Mouse (Mus musculus): Measurements from ENCODE around the gene Whamm.
A peak's percentile ranks its signal among the peaks of the same experiment; 100 is the strongest.

Gene Whamm

GRCm38 (mm10) chr7:81599379-81600280 is 28.6 kb downstream of the Whamm start:
- DNase-seq: no peak

DNA sequence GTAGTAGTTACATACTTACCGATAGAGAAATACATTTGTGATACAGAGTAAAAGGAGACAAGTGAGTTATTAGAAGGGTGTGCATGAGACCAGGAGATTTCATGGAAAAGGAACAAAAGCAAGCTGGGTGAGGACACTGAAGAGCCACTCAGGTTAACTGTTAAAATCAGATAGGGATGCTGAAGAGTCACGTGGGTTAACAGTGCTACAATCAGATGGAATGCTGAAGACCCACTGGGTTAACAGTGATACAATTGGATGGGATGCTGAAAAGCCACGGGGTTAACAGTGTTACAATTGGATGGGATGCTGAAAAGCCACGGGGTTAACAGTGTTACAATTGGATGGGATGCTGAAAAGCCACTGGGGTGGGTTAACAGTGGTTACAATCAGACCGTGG is 33.9 kb downstream of the Whamm start:
- DNase-seq: no peak

DNA sequence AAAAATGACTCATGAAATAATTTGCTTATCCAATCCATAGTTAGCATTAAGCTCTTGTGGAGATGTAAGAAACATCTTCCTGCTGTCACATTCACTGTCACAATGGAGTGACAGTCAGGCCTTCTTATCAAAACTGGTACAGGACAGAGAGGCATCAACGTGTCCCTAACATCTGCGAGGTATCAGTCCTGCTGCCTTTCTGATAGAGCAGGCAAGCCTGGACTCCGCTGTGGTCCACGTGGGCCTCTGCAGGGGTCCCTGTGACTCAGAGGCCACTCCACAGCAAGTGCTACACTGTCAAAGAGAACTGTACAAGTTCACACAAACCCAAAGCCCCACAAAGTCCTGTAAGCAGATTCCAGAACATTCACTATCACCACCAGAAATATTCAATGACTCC is 34.4 kb downstream of the Whamm start:
- no peak for DNase-seq

DNA sequence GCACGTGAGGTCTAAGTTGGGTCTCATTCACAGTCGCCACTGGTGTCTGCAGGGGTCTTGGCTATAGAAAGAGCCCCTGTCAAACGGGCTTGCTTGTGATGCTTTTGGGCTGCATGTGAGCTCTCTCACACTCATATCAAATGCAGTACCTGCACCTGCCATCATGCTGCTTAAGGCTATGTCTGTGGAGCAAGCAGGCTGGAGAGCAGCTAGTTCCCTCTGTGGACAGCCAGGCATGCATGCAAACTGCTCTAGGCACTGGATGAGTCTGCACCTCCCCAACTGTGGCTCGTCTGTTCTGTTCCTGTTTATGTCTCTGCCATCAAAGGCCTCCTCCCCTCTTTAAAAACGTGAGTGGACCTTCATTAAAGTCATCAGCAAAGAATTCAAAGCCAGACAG is 35.4 kb downstream of the Whamm start:
- no peak for DNase-seq

DNA sequence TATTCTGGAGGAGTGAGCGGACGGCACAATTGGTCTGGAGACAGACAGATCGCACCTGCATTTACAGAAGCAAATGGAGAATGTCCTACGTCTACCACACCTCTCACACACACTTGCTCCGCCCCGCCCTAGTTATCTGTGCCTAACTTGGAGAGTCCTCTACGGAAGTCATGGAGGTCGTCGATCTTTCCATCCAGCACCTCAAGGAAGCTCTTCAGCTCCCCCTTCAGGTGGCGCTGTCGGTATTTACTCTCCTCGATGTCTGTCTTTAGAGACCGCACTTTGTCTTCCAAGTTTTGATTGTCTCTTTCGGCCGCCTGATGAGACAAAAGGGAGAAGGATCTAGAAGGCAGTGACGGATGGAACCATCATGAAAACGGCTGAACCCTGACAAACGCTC is 39.1 kb downstream of the Whamm start:
- peak; percentile 12 to 26 for DNase-seq

- DNase-seq: no peak
Observed at GRCm38 (mm10) chr7:81612856-81613635, 42.0 kb downstream of the Whamm start.

DNA sequence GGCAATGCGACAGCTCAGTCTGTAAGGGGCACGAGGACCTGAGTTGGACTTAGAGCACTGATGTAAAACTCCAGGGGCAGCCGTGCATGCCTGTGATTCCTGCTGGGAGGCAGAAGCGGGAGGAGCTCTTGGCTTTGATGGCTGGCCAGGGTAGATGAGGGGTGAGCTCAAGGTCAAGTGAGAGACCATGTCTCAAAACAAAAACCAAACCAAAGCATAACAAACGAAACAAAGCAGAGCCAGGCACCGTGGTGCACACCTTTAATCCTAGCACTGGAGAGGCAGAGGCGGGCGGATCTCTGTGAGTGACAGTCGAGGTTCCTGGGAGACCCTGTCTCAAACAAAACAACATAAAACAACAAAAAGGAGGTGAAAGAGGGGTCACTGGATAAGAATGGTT is 44.0 kb downstream of the Whamm start:
- DNase-seq: no peak

DNA sequence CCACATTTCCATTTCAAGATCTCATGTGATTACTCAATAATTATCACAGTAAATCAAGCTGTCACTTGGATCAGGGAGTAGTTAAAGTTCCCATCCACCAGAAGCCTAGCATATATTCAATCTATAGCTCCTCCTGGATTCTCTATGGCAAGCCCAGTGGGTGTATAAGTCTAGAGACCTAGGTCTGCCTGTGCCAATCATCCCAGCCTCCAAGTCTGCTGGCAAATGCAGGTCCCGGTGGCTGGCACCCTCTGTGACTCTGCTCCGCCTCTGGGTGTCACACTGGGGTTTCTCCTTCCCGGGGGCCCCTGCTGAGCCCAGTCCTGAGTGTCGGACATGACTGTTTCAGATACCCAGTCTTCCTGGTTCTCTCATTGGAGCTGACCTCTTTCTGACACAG is 51.7 kb downstream of the Whamm start:
- DNase-seq: no peak

DNA sequence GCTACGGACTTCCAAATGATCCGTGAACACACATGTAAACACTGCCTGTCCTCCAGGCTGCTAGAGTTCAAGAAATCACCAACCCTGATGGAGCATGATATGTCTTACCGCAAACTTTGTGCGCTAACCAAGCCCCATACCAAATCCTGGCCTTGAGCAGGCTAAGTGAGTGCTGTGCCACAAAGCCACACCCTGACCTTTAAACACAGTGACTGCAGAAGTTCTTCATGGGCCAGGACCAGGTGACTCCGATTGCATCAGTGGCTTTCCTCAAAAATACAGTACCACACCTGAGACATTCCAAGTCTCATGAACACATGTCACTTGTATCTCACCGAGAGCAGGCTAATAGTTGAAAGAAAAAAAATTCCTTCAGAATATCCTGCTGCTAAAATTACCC is 52.7 kb downstream of the Whamm start:
- DNase-seq: no peak

DNA sequence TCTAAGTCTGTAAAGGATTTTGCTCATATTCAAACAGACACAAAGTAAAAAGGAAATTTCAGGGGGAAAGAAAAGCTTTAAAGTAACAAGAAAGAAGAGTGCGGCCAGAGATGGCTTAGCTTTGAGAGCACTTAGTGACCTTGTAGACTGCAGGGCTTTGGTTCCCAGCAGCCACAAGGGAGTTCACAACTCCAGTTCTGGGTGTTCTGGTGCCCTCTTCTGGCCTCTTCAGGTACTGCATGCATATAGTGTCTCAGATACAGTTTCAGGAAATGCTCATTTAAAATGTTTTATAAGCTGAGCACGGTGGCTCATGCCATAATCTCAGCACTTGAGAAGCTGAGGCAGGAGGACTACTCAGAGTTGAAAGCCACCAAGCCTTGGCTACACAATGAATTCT is 55.4 kb downstream of the Whamm start:
- DNase-seq: no peak

DNA sequence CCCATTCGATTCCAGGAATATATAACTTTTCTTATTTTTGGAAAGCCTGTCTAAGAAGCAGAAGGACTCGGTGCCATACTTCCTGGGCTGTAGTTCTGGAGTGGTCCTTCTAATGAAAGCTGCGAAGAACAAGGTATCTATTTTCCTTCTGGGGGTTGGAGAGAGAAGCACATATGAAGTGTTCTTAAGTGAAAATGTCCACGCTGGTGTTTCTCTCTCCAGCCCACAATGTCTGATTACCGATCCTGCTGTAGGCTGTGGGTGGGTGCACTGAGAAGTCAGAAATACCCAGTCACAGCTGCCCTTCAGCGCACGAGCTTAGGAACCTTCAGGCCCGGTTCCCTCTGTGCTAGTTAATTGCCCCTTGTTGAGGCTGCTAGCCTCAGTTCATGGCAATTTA is 60.2 kb downstream of the Whamm start:
- DNase-seq: peak in 1 of 2 experiments; percentile 7

DNA sequence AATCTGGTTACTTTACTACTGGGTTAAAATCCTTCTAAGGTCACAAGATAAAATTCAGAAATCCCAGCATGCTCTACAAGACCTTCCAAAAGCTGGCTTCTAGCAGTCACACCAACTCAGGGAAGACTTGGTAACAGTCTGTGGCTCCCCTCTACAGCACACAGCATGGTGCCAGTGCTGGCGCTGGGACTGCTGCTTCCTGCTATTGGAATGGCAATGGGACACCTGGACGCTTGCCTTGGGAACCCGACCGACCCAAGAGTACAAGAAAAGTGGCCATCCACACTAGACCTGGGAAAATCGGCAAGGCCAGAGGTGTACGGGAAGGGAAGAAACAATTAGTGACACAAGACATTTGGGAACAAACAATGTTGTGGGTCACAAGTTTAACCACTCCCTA is 61.5 kb downstream of the Whamm start:
- DNase-seq: peak in 1 of 2 experiments; percentile 9

- no peak for DNase-seq
Observed at GRCm38 (mm10) chr7:81641101-81641500, 70.0 kb downstream of the Whamm start.

- DNase-seq: no peak
Observed at GRCm38 (mm10) chr7:81644551-81645235, 73.6 kb downstream of the Whamm start.
